Mouse (Mus musculus) ES-E14 (cell line): Measurements from ENCODE around the gene Copg2.

ENCODE experiments used
- CHD2 ChIP-seq: IDR thresholded peaks from 2 replicates; pipeline ENCODE4 v1.6.1; 2014; ENCODE audit warnings: mild to moderate bottlenecking, low read depth, low read length, inconsistent platforms
- HCFC1 ChIP-seq: IDR thresholded peaks from 2 replicates; pipeline ENCODE4 v1.6.1; 2012; ENCODE audit warnings: low read length, inconsistent platforms, borderline replicate concordance; ENCODE audit not compliant: insufficient read depth
- MAFK ChIP-seq: IDR thresholded peaks from 2 replicates; pipeline ENCODE4 v1.6.1; 2014; ENCODE audit warnings: mild to moderate bottlenecking, low read depth, low read length, inconsistent platforms; ENCODE audit not compliant: insufficient read depth
- ZC3H11A ChIP-seq: IDR thresholded peaks from 2 replicates; pipeline ENCODE4 v1.6.1; 2012; ENCODE audit warnings: low read depth, mild to moderate bottlenecking, inconsistent platforms, low read length, borderline replicate concordance

GRCm38 (mm10) chr6:30713455-30713854, 183.1 kb downstream of the Copg2 start:
- TF ChIP-seq HCFC1 (no peak), ZC3H11A (no peak), CHD2 (no peak), MAFK (no peak)
